Mouse (Mus musculus) layer of hippocampus, adult 9-10 months (tissue): ENCODE results near the gene Wfdc3.
A peak's percentile ranks its signal among the peaks of the same experiment; 100 is the strongest.

ENCODE experiments used
- DNase-seq: peaks from one replicate; pipeline ENCODE4 v3.0.0; 2022; ENCODE audit warnings: low spot score

The Wfdc3 gene

GRCm38 (mm10) chr2:164745843-164746479, at the start of gene Wfdc3, which contains the start of gene Dnttip1:
Wfdc3 (minus strand) TSS chr2:164745931.
Dnttip1 (plus strand) TSS chr2:164745983.
- peak; percentile 71 for DNase-seq

GRCm38 (mm10) chr2:164794293-164794692, 48.6 kb upstream of the Wfdc3 start:
- DNase-seq = peak; percentile 79

- DNase-seq = no peak
These were observed 48.0 kb upstream of the Wfdc3 start for GRCm38 (mm10) chr2:164793772-164794171.

- DNase-seq = no peak
These were observed 47.5 kb upstream of the Wfdc3 start for GRCm38 (mm10) chr2:164793236-164793635.

- no peak for DNase-seq
These were observed 46.9 kb upstream of the Wfdc3 start for GRCm38 (mm10) chr2:164792400-164793190.

- no peak for DNase-seq
These were observed 46.1 kb upstream of the Wfdc3 start for GRCm38 (mm10) chr2:164791841-164792261.

- no peak for DNase-seq
These were observed 44.7 kb upstream of the Wfdc3 start for GRCm38 (mm10) chr2:164790451-164790850.

GRCm38 (mm10) chr2:164788411-164788810, 42.7 kb upstream of the Wfdc3 start:
- no peak for DNase-seq

- no peak for DNase-seq
These were observed 42.0 kb upstream of the Wfdc3 start for GRCm38 (mm10) chr2:164787779-164788178.

- DNase-seq = no peak
These were observed 41.3 kb upstream of the Wfdc3 start for GRCm38 (mm10) chr2:164787032-164787431.

GRCm38 (mm10) chr2:164786388-164786885, 40.7 kb upstream of the Wfdc3 start:
- no peak for DNase-seq

GRCm38 (mm10) chr2:164785481-164786387, 40.0 kb upstream of the Wfdc3 start, which contains the start of gene Snx21:
Snx21 (plus strand) TSS chr2:164785823.
- no peak for DNase-seq

- no peak for DNase-seq
These were observed 39.2 kb upstream of the Wfdc3 start for GRCm38 (mm10) chr2:164784869-164785420.

- DNase-seq = no peak
These were observed 38.3 kb upstream of the Wfdc3 start for GRCm38 (mm10) chr2:164783926-164784581.

- DNase-seq = no peak
These were observed 36.1 kb upstream of the Wfdc3 start for GRCm38 (mm10) chr2:164781876-164782275.

GRCm38 (mm10) chr2:164779481-164780086, 33.9 kb upstream of the Wfdc3 start, which contains the start of gene Tnnc2:
Tnnc2 (minus strand) TSS chr2:164779967.
- no peak for DNase-seq

GRCm38 (mm10) chr2:164778809-164779208, 33.1 kb upstream of the Wfdc3 start:
- DNase-seq = no peak

- no peak for DNase-seq
These were observed 32.2 kb upstream of the Wfdc3 start for GRCm38 (mm10) chr2:164778015-164778287.

GRCm38 (mm10) chr2:164777246-164778014, 31.7 kb upstream of the Wfdc3 start:
- no peak for DNase-seq

- no peak for DNase-seq
These were observed 31.1 kb upstream of the Wfdc3 start for GRCm38 (mm10) chr2:164776801-164777200.
